Mouse (Mus musculus) kidney, adult 2 months (tissue): ENCODE results near the gene Zfp112.
A peak's percentile ranks its signal among the peaks of the same experiment; 100 is the strongest.

Source experiments
- CTCF ChIP-seq: fragments of 200-500 bp; conservative IDR thresholded peaks from 2 replicates; pipeline ENCODE4 v1.5.1; 2011; ENCODE audit warnings: low read depth, mild to moderate bottlenecking, control low read depth, low read length, moderate library complexity, mixed read lengths; ENCODE audit not compliant: insufficient read depth, insufficient read length
- POLR2A ChIP-seq: fragments of 200-500 bp; IDR thresholded peaks from one replicate; pipeline ENCODE4 v1.6.1; 2011; ENCODE audit warnings: low read depth, low read length, control low read depth

DNA sequence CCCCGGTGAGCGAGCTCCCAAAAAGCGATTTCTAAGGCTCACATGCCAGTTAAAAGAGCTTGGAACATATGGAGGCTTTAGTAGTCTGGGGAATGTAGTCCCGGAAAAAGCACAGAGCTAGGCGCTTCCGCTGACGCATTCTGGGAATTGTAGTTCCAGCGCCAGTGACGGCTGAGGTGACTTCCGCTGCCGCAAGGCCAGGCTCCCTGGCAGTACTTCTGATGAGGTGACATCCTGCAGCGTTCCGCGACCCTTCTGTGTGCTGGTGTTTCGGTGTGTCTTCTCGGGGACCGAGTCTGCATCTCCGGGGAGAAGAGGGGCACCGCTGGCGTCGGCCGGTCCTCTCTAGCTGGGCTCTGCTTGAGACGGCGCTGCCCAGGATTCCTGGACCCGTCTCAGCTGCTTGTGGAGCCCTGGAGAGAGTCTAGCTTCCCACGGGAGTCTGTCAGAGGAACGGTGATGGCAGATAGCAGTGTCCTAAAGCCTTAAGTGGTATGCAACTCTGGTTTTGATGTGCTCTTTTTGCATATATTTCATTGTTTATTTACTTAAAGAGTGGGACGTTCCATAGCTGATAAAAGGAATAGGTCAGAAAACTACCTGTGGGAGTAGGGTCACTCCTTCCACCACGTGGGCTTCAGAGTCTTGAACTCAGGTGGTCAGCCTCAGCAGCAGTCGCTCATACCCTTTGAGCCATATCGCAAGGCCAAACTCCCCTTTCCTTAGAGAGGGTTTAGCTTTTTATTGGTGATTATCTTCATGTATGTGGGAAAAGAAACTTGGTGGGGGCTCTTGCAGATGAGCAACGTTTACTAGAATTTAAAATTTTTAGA, 22.1 kb downstream of the Zfp112 start, which contains the start of gene Zfp235:
- TF ChIP-seq POLR2A: peak; percentile 34
- no peak for TF ChIP-seq CTCF
